Mouse (Mus musculus): ENCODE results near the gene Slc7a5.

Slc7a5 gene

GRCm38 (mm10) chr8:121908378-121909147 lies 1.1 kb upstream of the Slc7a5 start:
- CTCF ChIA-PET = interaction anchor here (0.6 to 3.6 kb wide), 3 partner anchors 48 to 1239 kb away, joined by 6 to 26 read pairs (median 11); no protein-coding TSS in a partner anchor

- CTCF ChIA-PET = interaction anchor here (0.5 to 0.7 kb wide), 4 partner anchors 57 to 1408 kb away, joined by 3 read pairs; no protein-coding TSS in a partner anchor
Observed at GRCm38 (mm10) chr8:121906542-121907512, 667 bp downstream of the Slc7a5 start.

- CTCF ChIA-PET = no interaction called here
Observed at GRCm38 (mm10) chr8:121905864-121906263, 1.6 kb downstream of the Slc7a5 start.

GRCm38 (mm10) chr8:121905420-121905819 lies 2.1 kb downstream of the Slc7a5 start:
- CTCF ChIA-PET = no interaction called here

- CTCF ChIA-PET = no interaction called here
Observed at GRCm38 (mm10) chr8:121904999-121905398, 2.5 kb downstream of the Slc7a5 start.

- CTCF ChIA-PET = no interaction called here
Observed at GRCm38 (mm10) chr8:121903977-121904376, 3.5 kb downstream of the Slc7a5 start.

- CTCF ChIA-PET = no interaction called here
Observed at GRCm38 (mm10) chr8:121901498-121902236, 5.8 kb downstream of the Slc7a5 start.

- CTCF ChIA-PET = no interaction called here
Observed at GRCm38 (mm10) chr8:121899180-121900044, 8.1 kb downstream of the Slc7a5 start.

GRCm38 (mm10) chr8:121898401-121898931 lies 9.0 kb downstream of the Slc7a5 start:
- CTCF ChIA-PET = no interaction called here

- CTCF ChIA-PET = no interaction called here
Observed at GRCm38 (mm10) chr8:121897871-121898381, 9.6 kb downstream of the Slc7a5 start.

- CTCF ChIA-PET = no interaction called here
Observed at GRCm38 (mm10) chr8:121897205-121897604, 10.3 kb downstream of the Slc7a5 start.

GRCm38 (mm10) chr8:121896476-121897145 lies 10.9 kb downstream of the Slc7a5 start:
- CTCF ChIA-PET = no interaction called here

GRCm38 (mm10) chr8:121895910-121896309 lies 11.6 kb downstream of the Slc7a5 start:
- CTCF ChIA-PET = no interaction called here

- CTCF ChIA-PET = no interaction called here
Observed at GRCm38 (mm10) chr8:121892875-121893274, 14.6 kb downstream of the Slc7a5 start.

GRCm38 (mm10) chr8:121889810-121890785 lies 17.4 kb downstream of the Slc7a5 start:
- CTCF ChIA-PET = no interaction called here

GRCm38 (mm10) chr8:121889317-121889716 lies 18.2 kb downstream of the Slc7a5 start:
- CTCF ChIA-PET = no interaction called here

- CTCF ChIA-PET = no interaction called here
Observed at GRCm38 (mm10) chr8:121887547-121887946, 19.9 kb downstream of the Slc7a5 start.

- CTCF ChIA-PET = no interaction called here
Observed at GRCm38 (mm10) chr8:121885433-121885832, 22.1 kb downstream of the Slc7a5 start.

- CTCF ChIA-PET = no interaction called here
Observed at GRCm38 (mm10) chr8:121885001-121885400, 22.5 kb downstream of the Slc7a5 start.

Data from spleen, embryonic (tissue).